Mouse (Mus musculus) cerebellum, adult 2 months (tissue): ENCODE measurements around the gene Mpdu1.

Experiments used
- CTCF ChIP-seq: fragments of 200-500 bp; IDR thresholded peaks from 2 replicates; pipeline ENCODE4 v1.5.1; 2011; ENCODE audit warnings: low read depth, mild to moderate bottlenecking, control low read depth, low read length, moderate library complexity, borderline replicate concordance; ENCODE audit not compliant: insufficient read depth
- POLR2A ChIP-seq: fragments of 200-500 bp; IDR thresholded peaks from 2 replicates; pipeline ENCODE4 v1.6.1; 2011; ENCODE audit warnings: low read length, control low read depth, borderline replicate concordance; ENCODE audit not compliant: insufficient read depth

DNA sequence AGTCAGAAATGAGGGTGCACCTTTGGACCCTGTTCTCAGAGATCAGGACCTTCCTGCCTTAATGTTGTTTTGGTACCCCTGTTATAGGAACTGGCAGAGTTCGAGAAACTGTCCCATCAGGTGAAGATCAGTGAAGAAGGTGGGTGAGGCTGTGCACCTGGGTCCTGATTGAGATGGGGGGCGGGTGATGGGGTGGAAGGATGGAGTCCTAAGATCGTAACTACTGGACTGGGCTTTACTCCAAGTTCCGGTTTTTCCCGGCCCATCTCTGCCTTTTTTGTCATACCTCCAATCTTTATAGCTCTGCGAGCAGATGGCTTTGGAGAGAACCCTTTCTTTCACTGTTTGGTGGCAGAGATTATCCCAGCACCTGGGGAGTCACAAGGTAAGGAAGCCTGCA lies 40.0 kb downstream of the Mpdu1 start:
- TF ChIP-seq CTCF (no peak), POLR2A (no peak)
